Mouse (Mus musculus): ENCODE data around the gene Tmem201. TPM values are rescaled to one million over a fixed set of nuclear protein-coding genes. Genes with fewer than 3 reads are reported as not detected.
A peak's percentile ranks its signal among the peaks of the same experiment; 100 is the strongest.

The Tmem201 gene
- polyA plus RNA-seq, 2 experiments from 2014 or later, result 4.6 to 7.8 TPM

DNA sequence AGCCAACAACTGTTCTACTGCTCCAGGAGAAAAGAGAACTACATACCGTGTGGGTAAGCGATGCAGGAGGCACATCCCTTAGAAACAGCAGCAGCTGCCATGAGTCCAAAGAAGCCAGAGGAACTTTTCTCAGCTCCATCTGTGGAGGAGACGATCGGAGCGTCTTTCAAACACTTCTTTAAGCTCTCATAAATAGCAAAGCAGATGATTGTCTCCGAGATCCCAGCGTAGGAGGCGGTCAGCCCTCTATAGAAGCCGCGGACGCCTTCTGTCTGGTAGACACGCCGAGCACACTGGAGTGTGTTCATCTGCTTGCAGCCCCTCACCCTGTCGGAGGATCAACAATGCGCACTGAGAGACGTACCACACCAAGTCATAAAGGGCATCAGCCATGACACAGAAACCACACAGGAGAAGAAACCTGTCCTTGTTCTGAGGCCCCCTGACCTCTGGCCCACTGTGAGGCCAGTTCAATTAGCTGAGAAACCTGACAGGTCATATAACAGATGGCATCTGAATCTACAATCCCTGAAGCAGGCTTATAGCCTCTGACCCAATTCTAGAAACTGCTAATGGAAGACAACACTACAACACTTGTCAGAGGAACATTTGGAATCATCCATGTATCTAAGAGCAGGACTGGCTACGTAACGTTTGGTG lies 11.3 kb upstream of the Tmem201 start:
- no peak for ATAC-seq

- ATAC-seq, result no peak
Observed at GRCm38 (mm10) chr4:149744119-149744518, 6.3 kb upstream of the Tmem201 start.

DNA sequence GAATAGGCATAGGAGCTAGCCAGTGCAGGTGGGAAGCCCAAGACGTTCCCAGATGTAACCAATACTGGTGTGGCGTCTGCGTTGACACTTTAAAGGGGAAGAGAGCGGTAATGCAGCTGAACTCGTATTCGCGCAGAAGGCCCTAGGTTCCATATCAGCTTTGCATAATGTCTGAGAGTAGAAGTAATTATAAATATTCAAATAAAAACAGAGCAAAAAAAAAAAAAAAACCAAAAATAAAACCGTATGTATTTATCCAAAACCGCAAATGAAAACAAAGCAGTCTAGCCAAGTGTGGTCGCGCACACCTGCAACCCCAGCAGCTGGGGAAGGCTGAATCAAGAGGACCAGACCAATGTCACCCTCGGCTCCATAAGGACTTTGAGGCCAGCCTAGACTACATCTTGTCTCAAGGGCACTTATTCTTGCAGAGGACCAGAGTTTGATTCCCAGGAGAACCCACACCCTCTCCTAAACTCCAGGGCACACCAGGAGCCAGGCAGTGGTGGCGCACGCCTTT lies 4.2 kb upstream of the Tmem201 start:
- no peak for ATAC-seq

DNA sequence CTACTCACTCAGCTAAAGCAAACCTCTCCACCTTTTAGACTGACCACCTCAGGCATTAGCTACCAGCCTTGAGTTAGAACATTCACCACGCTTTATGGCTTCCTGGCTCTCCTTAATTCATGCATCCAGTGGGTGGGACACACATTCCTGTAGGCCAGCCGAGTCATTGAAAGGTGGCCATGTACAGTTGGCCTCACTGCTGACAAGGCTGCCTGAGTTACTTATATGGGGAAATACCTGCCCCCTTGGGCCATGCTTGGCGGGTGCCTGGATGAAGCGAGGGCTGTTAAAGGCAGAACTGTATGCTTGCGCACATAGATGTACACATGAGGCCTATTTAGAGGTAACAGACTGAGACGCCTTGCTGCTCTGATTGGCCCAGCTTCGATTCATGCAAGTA lies 2.5 kb upstream of the Tmem201 start:
- ATAC-seq, result no peak

DNA sequence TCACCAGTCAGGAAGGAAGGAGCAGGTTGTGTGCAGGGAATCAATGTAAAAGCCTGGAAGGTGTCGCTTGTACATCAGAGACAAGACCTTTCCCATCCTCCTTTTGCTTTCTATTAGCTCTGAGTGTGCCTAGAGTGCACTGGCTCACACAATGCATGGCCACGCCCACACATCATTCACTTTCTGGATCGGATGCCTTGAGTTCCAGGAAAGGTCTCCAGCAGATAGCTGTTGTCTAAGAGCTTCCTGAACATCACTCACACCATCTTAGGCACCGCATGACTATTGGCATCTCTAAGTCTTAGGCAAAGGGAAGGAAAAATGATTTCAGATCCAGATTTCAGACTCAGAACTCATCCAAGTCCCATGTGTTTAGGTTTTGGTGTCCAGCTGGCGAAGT lies 1.6 kb upstream of the Tmem201 start:
- ATAC-seq, result no peak

DNA sequence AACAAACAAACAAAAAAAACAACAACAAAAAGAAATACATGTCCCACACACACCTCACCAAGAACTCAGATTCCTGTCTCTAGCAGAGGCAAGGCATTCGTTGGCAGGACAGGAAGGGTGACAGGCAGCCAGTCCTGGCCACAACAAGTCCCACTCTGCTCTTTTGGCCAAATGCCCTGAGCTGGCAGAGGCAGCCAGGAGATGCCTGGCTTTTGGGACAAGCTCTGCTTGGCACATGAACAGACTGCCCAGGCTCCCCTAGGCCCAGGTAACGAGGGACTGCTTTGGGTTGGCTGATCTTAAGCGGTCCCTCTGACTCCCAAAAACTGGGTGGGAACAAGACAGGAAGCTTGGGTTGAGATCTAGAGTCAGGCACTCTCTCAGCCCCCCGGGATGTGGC lies 1.3 kb downstream of the Tmem201 start:
- ATAC-seq, result no peak

GRCm38 (mm10) chr4:149735624-149736250 lies 2.1 kb downstream of the Tmem201 start:
- ATAC-seq, result no peak

GRCm38 (mm10) chr4:149734730-149735475 lies 2.9 kb downstream of the Tmem201 start:
- no peak for ATAC-seq

DNA sequence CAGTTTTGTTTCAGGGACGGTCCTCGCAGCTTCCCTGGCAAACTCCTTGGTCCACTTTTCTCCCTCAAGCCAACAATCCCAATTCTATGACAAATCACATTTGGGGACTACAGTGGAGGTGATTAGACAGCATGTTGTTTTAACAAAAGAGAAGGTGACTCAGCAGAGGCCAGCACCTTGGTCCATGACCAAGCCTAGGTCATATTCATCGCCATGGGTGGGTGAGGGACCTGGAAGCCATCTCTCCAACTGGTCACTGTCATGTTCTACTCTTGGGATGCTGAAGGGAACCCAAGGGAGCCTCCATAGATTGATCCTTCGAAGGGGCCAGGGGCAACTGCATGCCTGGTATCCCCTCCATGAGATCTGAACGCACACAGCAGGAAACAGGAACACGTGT lies 3.6 kb downstream of the Tmem201 start:
- ATAC-seq, result no peak

GRCm38 (mm10) chr4:149733748-149734147 lies 4.1 kb downstream of the Tmem201 start:
- ATAC-seq, result no peak

GRCm38 (mm10) chr4:149732800-149733199 lies 5.0 kb downstream of the Tmem201 start:
- no peak for ATAC-seq

GRCm38 (mm10) chr4:149732313-149732712 lies 5.5 kb downstream of the Tmem201 start:
- ATAC-seq, result no peak

DNA sequence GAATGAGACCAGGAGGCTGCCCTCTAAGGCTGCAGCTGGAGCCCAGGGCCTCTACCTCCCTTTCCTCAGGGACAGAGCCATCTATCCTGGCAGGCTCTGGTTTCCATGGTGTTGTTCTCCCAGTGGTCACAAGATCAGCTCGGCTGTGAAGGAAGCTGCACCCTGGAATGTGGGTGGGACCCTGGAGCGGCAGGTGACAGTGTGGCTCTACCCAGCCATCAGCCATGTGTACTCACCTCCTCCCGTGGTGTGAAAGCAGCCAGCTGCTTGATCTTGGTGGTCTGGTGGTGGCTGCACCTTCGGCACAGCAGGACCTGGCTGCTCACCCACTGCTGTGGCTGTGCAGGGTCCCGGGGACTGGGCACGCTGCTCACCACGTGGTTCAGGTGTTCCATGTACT lies 7.0 kb downstream of the Tmem201 start:
- ATAC-seq, result no peak

DNA sequence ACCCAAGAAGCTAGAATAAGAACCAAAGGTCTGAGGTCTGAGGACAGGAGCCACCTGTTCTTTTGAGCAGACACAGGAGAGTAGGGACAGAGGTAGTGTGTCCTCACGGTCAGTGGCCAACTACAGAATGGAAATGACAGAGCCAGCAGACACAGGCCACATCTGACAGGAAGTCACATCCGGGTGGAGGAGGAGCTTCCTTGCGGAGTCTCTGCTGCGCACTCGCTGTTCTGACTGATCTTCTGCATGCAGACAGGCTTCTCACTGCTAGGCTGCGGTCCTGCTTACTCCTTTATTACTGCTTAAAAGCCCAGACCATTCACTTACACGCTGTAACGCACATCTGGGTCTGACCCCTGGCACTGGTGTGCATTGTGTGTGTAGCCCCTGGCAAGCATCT lies 9.0 kb downstream of the Tmem201 start:
- ATAC-seq, result no peak

- ATAC-seq, result no peak
Observed at GRCm38 (mm10) chr4:149727636-149728035, 10.2 kb downstream of the Tmem201 start.

GRCm38 (mm10) chr4:149725661-149726350 lies 12.0 kb downstream of the Tmem201 start:
- ATAC-seq, result peak; percentile 41

DNA sequence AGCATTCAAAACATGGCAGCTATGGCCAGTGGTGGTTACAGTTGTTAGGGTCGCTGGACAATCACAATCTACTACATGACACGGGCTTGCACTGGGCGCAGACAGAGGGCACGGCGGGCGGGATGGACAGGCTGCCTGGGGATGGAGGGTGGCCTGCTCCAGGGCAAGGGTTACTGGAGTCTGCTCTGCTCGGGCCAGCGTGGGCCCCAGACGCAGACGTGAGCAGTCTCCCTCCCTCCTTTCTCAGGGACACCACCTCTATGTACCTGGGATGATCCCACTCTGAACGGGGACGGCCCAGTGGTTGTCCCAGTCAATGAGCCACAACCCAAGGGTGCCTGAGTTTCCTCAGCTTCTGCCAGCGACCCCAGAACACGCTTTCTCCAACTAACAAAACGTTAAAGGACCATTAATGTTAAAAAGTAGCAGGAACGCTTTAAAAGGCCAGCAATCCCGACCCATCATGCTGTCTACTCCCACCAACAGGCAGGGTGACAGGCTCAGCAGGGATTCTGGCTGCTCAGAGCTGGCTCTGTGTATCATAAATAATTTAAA lies 12.9 kb downstream of the Tmem201 start:
- ATAC-seq, result no peak

- ATAC-seq, result peak; percentile 60
Observed at GRCm38 (mm10) chr4:149723855-149724731, 13.8 kb downstream of the Tmem201 start.

DNA sequence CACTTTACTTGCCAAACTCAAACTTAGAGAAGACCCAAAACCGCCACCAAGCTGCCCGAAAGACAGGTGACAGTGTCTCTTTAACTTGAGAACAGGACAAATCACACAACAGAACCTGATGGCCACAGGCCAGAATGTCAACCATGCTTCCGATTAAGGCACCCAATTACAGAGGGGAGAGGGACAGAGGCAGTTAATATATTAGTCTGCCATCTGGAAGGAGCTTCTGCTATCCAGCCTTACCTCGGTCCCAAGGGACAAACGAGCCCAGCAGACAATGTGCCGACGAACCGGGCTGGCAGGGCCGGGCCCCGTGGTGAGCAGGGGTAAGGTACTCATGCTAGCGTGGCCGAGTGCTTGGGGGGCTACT lies 14.8 kb downstream of the Tmem201 start:
- no peak for ATAC-seq

DNA sequence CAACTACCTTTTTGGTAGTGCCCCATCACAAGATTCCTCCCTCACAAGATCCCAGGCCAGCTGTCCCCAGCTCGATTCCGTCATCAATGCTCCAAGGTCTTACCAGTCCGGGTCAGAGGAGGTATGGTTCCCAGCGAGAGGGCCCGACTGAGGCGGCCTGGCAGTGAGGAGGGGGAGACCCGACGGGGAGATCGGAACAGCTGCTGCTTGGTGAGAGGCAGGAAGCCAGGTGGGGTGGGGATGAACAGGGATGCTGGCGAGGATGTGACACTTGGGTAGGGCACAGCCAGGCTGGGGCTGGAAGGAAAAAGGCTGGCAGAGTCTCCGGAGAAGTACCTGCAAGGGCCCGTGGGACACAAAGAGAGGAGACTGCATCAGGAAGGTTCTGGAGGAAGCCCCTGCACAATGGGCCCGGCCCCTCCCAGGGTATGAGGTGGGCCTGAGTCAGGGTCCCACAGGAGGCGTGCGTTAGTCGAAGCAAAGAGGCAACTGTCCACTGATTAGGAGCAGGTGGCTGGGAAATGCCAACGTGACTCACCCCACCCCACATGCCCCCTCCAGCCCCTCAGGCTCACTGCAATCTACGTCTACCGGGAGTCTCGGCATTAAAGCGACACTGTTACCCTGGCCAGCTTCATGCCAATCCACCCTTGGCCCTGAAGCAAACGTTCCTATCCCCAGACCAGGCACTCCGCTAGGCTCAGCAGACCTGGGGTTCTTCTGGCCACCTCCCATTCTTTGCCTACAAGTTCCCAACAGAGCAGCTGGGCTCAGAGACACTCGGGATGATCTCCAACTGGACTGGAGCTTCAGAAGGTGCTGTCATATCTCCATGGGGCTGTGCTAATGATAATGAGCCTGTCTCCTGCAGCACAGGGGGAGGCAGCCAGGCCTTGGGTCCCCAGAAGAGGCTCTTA lies 15.5 kb downstream of the Tmem201 start:
- no peak for ATAC-seq

DNA sequence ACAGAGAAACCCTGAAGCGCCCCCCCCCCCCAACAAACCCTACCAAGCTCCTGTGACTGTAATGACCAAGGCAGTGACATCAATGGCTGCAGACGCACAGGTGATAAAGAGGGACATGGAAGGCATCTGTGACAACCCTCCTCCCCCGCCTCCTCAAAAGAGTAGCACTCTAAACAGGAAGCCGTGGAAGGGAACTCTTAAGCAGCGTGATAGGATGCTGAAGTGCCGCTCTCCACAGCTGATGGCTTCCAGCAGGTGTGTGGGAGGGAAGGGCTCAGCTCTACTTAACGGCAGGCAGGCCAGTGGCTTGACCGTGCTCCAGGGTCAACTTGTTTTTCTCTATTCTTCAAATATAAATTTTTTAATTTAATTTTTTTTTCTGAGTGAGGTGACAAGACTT lies 16.7 kb downstream of the Tmem201 start:
- ATAC-seq, result peak; percentile 76
